Mouse (Mus musculus): Measurements from ENCODE around the gene Gins3. TPM values are rescaled to one million over a fixed set of nuclear protein-coding genes. Genes with fewer than 3 reads are reported as not detected.
A peak's percentile ranks its signal among the peaks of the same experiment; 100 is the strongest.
"Not testable (repeated sequence)": the region's sequence is repeated elsewhere in the genome, so short reads cannot be mapped to it uniquely, and the experiment has no call there.

The Gins3 gene
- polyA plus RNA-seq, 1 experiment from 2014 or later: 28.0 TPM

- no peaks in the 10 kb centered on the region for H3K9me3 ChIP-seq
- H3K27ac ChIP-seq: no peak overlapping the region
- WGBS: 59% methylated on average over 5 of the region's 5 CpGs
- no peak overlapping the region for H3K4me3 ChIP-seq
- H3K4me1 ChIP-seq (replicated peaks): 0 out of 2 replicates have a peak, but pooled peaks cover 8% of the 10 kb centered on the region
- H3K27me3 ChIP-seq (ENCODE audit: insufficient read depth, poor library complexity, severe bottlenecking): no peaks in the 10 kb centered on the region
- no peak for DNase-seq (ENCODE audit: low spot score)
- no peaks in the 10 kb centered on the region for H3K36me3 ChIP-seq
Observed at GRCm38 (mm10) chr8:95656316-95657002, 23.2 kb downstream of the Gins3 start.

- WGBS: 71% methylated on average over 2 of the region's 2 CpGs
- Histone ChIP-seq H3K4me3 (no peak overlapping the region), H3K9me3 (no peaks in the 10 kb centered on the region), H3K36me3 (no peaks in the 10 kb centered on the region), H3K27me3 (ENCODE audit: insufficient read depth, poor library complexity, severe bottlenecking) (no peaks in the 10 kb centered on the region), H3K27ac (no peak overlapping the region), H3K4me1 (replicated peaks) (0 out of 2 replicates have a peak, but pooled peaks cover 8% of the 10 kb centered on the region)
- no peak for DNase-seq (ENCODE audit: low spot score)
Observed at GRCm38 (mm10) chr8:95657523-95657922, 24.3 kb downstream of the Gins3 start.

- Histone ChIP-seq H3K27me3 (ENCODE audit: insufficient read depth, poor library complexity, severe bottlenecking) (no peaks in the 10 kb centered on the region), H3K27ac (no peak overlapping the region), H3K9me3 (no peaks in the 10 kb centered on the region), H3K4me3 (no peak overlapping the region), H3K4me1 (replicated peaks) (0 out of 2 replicates have a peak, but pooled peaks cover 8% of the 10 kb centered on the region), H3K36me3 (no peaks in the 10 kb centered on the region)
- 83% methylated on average over 6 of the region's 6 CpGs for WGBS
- no peak for DNase-seq (ENCODE audit: low spot score)
Observed at GRCm38 (mm10) chr8:95660334-95660882, 27.2 kb downstream of the Gins3 start.

- DNase-seq (ENCODE audit: low spot score): no peak
- Histone ChIP-seq H3K9me3 (no peaks in the 10 kb centered on the region), H3K27ac (no peak overlapping the region), H3K4me1 (replicated peaks) (0 out of 2 replicates have a peak, but pooled peaks cover 4% of the 10 kb centered on the region), H3K36me3 (no peaks in the 10 kb centered on the region), H3K4me3 (no peak overlapping the region), H3K27me3 (ENCODE audit: insufficient read depth, poor library complexity, severe bottlenecking) (no peaks in the 10 kb centered on the region)
- WGBS: 81% methylated on average over 8 of the region's 8 CpGs
Observed at GRCm38 (mm10) chr8:95661085-95661484, 27.8 kb downstream of the Gins3 start.

- H3K27ac ChIP-seq: no peak overlapping the region
- H3K9me3 ChIP-seq: 0 out of 2 replicates have a peak, but pooled peaks cover 3% of the 10 kb centered on the region
- H3K36me3 ChIP-seq: no peaks in the 10 kb centered on the region
- no peak for DNase-seq (ENCODE audit: low spot score)
- H3K4me1 ChIP-seq (replicated peaks): 0 out of 2 replicates have a peak, but pooled peaks cover 2% of the 10 kb centered on the region
- H3K27me3 ChIP-seq (ENCODE audit: insufficient read depth, poor library complexity, severe bottlenecking): no peaks in the 10 kb centered on the region
- no peak overlapping the region for H3K4me3 ChIP-seq
- 91% methylated on average over 6 of the region's 6 CpGs for WGBS
Observed at GRCm38 (mm10) chr8:95661575-95661974, 28.3 kb downstream of the Gins3 start.

- Histone ChIP-seq H3K4me3 (no peak overlapping the region), H3K27me3 (ENCODE audit: insufficient read depth, poor library complexity, severe bottlenecking) (no peaks in the 10 kb centered on the region), H3K27ac (no peak overlapping the region), H3K36me3 (no peaks in the 10 kb centered on the region), H3K4me1 (replicated peaks) (no peaks in the 10 kb centered on the region), H3K9me3 (0 out of 2 replicates have a peak, but pooled peaks cover 7% of the 10 kb centered on the region)
- DNase-seq (ENCODE audit: low spot score): no peak
- 83% methylated on average over 7 of the region's 7 CpGs for whole genome bisulfite sequencing
Observed at GRCm38 (mm10) chr8:95662885-95663598, 29.8 kb downstream of the Gins3 start.

- no peak overlapping the region for H3K4me3 ChIP-seq
- H3K27me3 ChIP-seq (ENCODE audit: insufficient read depth, poor library complexity, severe bottlenecking): no peaks in the 10 kb centered on the region
- WGBS: 78% methylated on average over 4 of the region's 4 CpGs
- DNase-seq (ENCODE audit: low spot score): no peak
- no peaks in the 10 kb centered on the region for H3K36me3 ChIP-seq
- H3K9me3 ChIP-seq: 0 out of 2 replicates have a peak, but pooled peaks cover 7% of the 10 kb centered on the region
- H3K27ac ChIP-seq: no peak overlapping the region
- H3K4me1 ChIP-seq (replicated peaks): 0 out of 2 replicates have a peak, but pooled peaks cover 3% of the 10 kb centered on the region
Observed at GRCm38 (mm10) chr8:95663599-95663949, 30.3 kb downstream of the Gins3 start.

GRCm38 (mm10) chr8:95665813-95666452 lies 32.7 kb downstream of the Gins3 start:
- H3K4me3 ChIP-seq; H3K4me1 ChIP-seq (replicated peaks); H3K36me3 ChIP-seq; DNase-seq (ENCODE audit: low spot score); H3K27me3 ChIP-seq (ENCODE audit: insufficient read depth, poor library complexity, severe bottlenecking); H3K27ac ChIP-seq; H3K9me3 ChIP-seq: not testable (repeated sequence)
- 94% methylated on average over 11 of the region's 11 CpGs for WGBS

GRCm38 (mm10) chr8:95668163-95668958 lies 35.1 kb downstream of the Gins3 start:
- DNase-seq (ENCODE audit: low spot score): no peak
- Histone ChIP-seq H3K9me3 (0 out of 2 replicates have a peak, but pooled peaks cover 7% of the 10 kb centered on the region), H3K36me3 (no peaks in the 10 kb centered on the region), H3K4me3 (no peak overlapping the region), H3K4me1 (replicated peaks) (0 out of 2 replicates have a peak, but pooled peaks cover 3% of the 10 kb centered on the region), H3K27ac (peak overlapping the region; percentile 40), H3K27me3 (ENCODE audit: insufficient read depth, poor library complexity, severe bottlenecking) (peaks cover 3% of the 10 kb centered on the region; the same call in 1 of the 2 replicates)
- 62% methylated on average over 8 of the region's 8 CpGs for WGBS

GRCm38 (mm10) chr8:95669967-95670366 lies 36.7 kb downstream of the Gins3 start:
- DNase-seq (ENCODE audit: low spot score): no peak
- no peak overlapping the region for H3K27ac ChIP-seq
- no peaks in the 10 kb centered on the region for H3K36me3 ChIP-seq
- H3K27me3 ChIP-seq (ENCODE audit: insufficient read depth, poor library complexity, severe bottlenecking): peaks cover 19% of the 10 kb centered on the region
- no peak overlapping the region for H3K4me3 ChIP-seq
- H3K9me3 ChIP-seq: 0 out of 2 replicates have a peak, but pooled peaks cover 7% of the 10 kb centered on the region
- WGBS: 79% methylated on average over 2 of the region's 2 CpGs
- H3K4me1 ChIP-seq (replicated peaks): peaks cover 9% of the 10 kb centered on the region

GRCm38 (mm10) chr8:95671861-95672260 lies 38.6 kb downstream of the Gins3 start:
- DNase-seq (ENCODE audit: low spot score): no peak
- WGBS: 92% methylated on average over 6 of the region's 6 CpGs
- H3K27me3 ChIP-seq (ENCODE audit: insufficient read depth, poor library complexity, severe bottlenecking): peaks cover 37% of the 10 kb centered on the region

GRCm38 (mm10) chr8:95672811-95673210 lies 39.6 kb downstream of the Gins3 start:
- 80% methylated on average over 5 of the region's 5 CpGs for WGBS
- DNase-seq (ENCODE audit: low spot score): no peak

More at GRCm38 (mm10) chr8:95671861-95672260, 38.6 kb downstream of the Gins3 start:
- H3K27ac ChIP-seq: no peak overlapping the region
- H3K9me3 ChIP-seq: 0 out of 2 replicates have a peak, but pooled peaks cover 1% of the 10 kb centered on the region
- H3K36me3 ChIP-seq: no peaks in the 10 kb centered on the region
- H3K4me1 ChIP-seq (replicated peaks): peaks cover 11% of the 10 kb centered on the region
- no peak overlapping the region for H3K4me3 ChIP-seq

More at GRCm38 (mm10) chr8:95672811-95673210, 39.6 kb downstream of the Gins3 start:
- Histone ChIP-seq H3K27ac (no peak overlapping the region), H3K27me3 (ENCODE audit: insufficient read depth, poor library complexity, severe bottlenecking) (peaks cover 47% of the 10 kb centered on the region), H3K9me3 (no peaks in the 10 kb centered on the region), H3K4me1 (replicated peaks) (peaks cover 17% of the 10 kb centered on the region), H3K4me3 (no peak overlapping the region), H3K36me3 (no peaks in the 10 kb centered on the region)
